Mouse (Mus musculus) megakaryocyte, embryonic 14.5 days (primary cell): ENCODE data around the gene Tars2.

Experiments
- FLI1 ChIP-seq: IDR thresholded peaks from 2 replicates; pipeline ENCODE4 v1.6.1; 2012; ENCODE audit warnings: low read length, inconsistent platforms, mixed read lengths
- GATA1 ChIP-seq: IDR thresholded peaks from 3 replicates; pipeline ENCODE4 v1.6.1; 2012; ENCODE audit warnings: mixed read lengths, low read length, inconsistent platforms, borderline replicate concordance

DNA sequence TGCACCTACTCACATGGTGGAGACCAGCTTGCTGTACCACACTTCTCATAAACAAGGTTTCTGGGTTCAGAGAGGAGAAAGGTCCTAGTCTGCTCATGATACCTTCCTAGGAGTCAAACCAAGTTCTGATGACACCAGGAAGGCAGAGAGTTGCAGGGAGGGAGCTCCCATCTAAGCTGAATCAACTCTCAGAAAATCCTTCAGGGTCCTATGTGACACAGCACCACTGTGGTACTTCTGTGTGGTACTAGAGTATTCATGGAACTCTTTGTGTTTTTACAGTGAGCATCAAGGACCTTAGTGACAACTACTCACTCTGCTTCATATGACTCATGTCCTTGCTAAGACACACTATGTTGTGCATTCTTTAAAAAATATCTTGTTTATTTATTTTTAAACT is 650 bp upstream of the Tars2 start:
- TF ChIP-seq GATA1 = no peak
- TF ChIP-seq FLI1 = no peak
